ENCODE assay signal across 20 mouse cellular contexts in genomic region chr19:10367802-10368201, GRCm38 (mm10). TPM values are rescaled to one million over a fixed set of nuclear protein-coding genes. Genes with fewer than 3 reads are reported as not detected.
DNase-seq lines count a peak whose midpoint lies in the region; ATAC-seq and TF ChIP-seq lines count a peak whose summit lies in the region.
"Had no signal": no experiment of that assay in that cellular context is flagged by ENCODE, and none has a peak within 500 bp of the region (broad histone marks: within the 10 kb centered on the region; RNA-seq: fewer than 3 reads in every experiment).

No protein-coding gene starts in this region.

- H3K36me3 ChIP-seq in hindbrain, embryonic 10.5 days: no peaks in the 10 kb centered on the region
- no peaks in the 10 kb centered on the region for H3K36me3 ChIP-seq in hindbrain, embryonic 11.5 days (ENCODE audit: control insufficient read depth, insufficient read depth, low read length)
- H3K36me3 ChIP-seq in stomach, postnatal 0 days (ENCODE audit: control insufficient read depth, insufficient read depth, low read length): no peaks in the 10 kb centered on the region
- H3K36me3 ChIP-seq: embryonic facial prominence, embryonic 15.5 days; forebrain, embryonic 12.5 days; kidney, embryonic 15.5 days; limb, embryonic 10.5 days; liver, embryonic 13.5 days had no signal

- H3K4me3 ChIP-seq in layer of hippocampus, adult 2 months: no peak overlapping the region
- H3K4me3 ChIP-seq in hindbrain, embryonic 10.5 days: no peak overlapping the region
- H3K4me3 ChIP-seq in hindbrain, embryonic 11.5 days (ENCODE audit: low read depth, low read length): no peak overlapping the region
- no peak overlapping the region for H3K4me3 ChIP-seq in stomach, postnatal 0 days (ENCODE audit: low read depth, low read length)
- H3K4me3 ChIP-seq: embryonic facial prominence, embryonic 15.5 days; forebrain, embryonic 12.5 days; kidney, embryonic 15.5 days; limb, embryonic 10.5 days; liver, embryonic 13.5 days had no signal

- no peaks in the 10 kb centered on the region for H3K27me3 ChIP-seq in hindbrain, embryonic 10.5 days (ENCODE audit: insufficient read depth, poor library complexity, severe bottlenecking)
- H3K27me3 ChIP-seq in hindbrain, embryonic 11.5 days (ENCODE audit: control insufficient read depth, insufficient read depth, low read length): no peaks in the 10 kb centered on the region
- H3K27me3 ChIP-seq in stomach, postnatal 0 days (ENCODE audit: control insufficient read depth, insufficient read depth, low read length): no peaks in the 10 kb centered on the region
- H3K27me3 ChIP-seq: embryonic facial prominence, embryonic 15.5 days; forebrain, embryonic 12.5 days; liver, embryonic 13.5 days had no signal

- peaks cover 25% of the 10 kb centered on the region for H3K4me1 ChIP-seq in hindbrain, embryonic 10.5 days (replicated peaks)
- no peaks in the 10 kb centered on the region; the same call in 1 of the 2 replicates for H3K4me1 ChIP-seq in hindbrain, embryonic 11.5 days (replicated peaks; ENCODE audit: control insufficient read depth, insufficient read depth, low read length)
- H3K4me1 ChIP-seq in stomach, postnatal 0 days (replicated peaks; ENCODE audit: control insufficient read depth, insufficient read depth): no peaks in the 10 kb centered on the region
- H3K4me1 ChIP-seq: embryonic facial prominence, embryonic 15.5 days; liver, embryonic 13.5 days had no signal

- H3K27ac ChIP-seq in layer of hippocampus, adult 2 months: peak overlapping the region; percentile 51
- no peak overlapping the region for H3K27ac ChIP-seq in hindbrain, embryonic 10.5 days
- no peak overlapping the region for H3K27ac ChIP-seq in hindbrain, embryonic 11.5 days (ENCODE audit: low read depth, low read length)
- no peak overlapping the region for H3K27ac ChIP-seq in stomach, postnatal 0 days (replicated peaks)
- H3K27ac ChIP-seq: embryonic facial prominence, embryonic 15.5 days; forebrain, embryonic 12.5 days; kidney, embryonic 15.5 days; limb, embryonic 10.5 days; liver, embryonic 13.5 days had no signal

- peak; percentile 66 for DNase-seq in ovary, adult 18-20 months (ENCODE audit: low spot score)
- no peak for DNase-seq in ovary, postnatal 14 days (ENCODE audit: low spot score)
- peak; percentile 64 to 78 for DNase-seq in layer of hippocampus, adult 2 months (ENCODE audit: low spot score in 2 of 2)
- DNase-seq in left cerebral cortex, postnatal 10 days (ENCODE audit: extremely low spot score in 1 of 2, low spot score in 2 of 2): peak; percentile 56 to 75
- DNase-seq in telencephalon, adult 2 months (ENCODE audit: low read depth, low spot score): peak; percentile 83
- DNase-seq in hindbrain, embryonic 10.5 days (ENCODE audit: low spot score): no peak
- DNase-seq in hindbrain, embryonic 11.5 days (ENCODE audit: low spot score): no peak
- DNase-seq in stomach, postnatal 0 days (ENCODE audit: low spot score): no peak
- DNase-seq: B cell, adult 2 months; cerebellum, adult 18-20 months; gastrocnemius, postnatal 14 days; heart, postnatal 14 days; liver, embryonic 13.5 days; midbrain, embryonic 14.5 days had no signal

- no peak overlapping the region for H3K9ac ChIP-seq in hindbrain, embryonic 11.5 days (ENCODE audit: low read depth, low read length)
- H3K9ac ChIP-seq in stomach, postnatal 0 days (ENCODE audit: low read length): no peak overlapping the region
- H3K9ac ChIP-seq: embryonic facial prominence, embryonic 15.5 days; forebrain, embryonic 12.5 days; kidney, embryonic 15.5 days; liver, embryonic 13.5 days had no signal

- TF ChIP-seq CTCF in layer of hippocampus, adult 2 months (conservative IDR thresholded peaks at IDR 0.05): no peak
- TF ChIP-seq CTCF in stomach, postnatal 0 days (IDR thresholded peaks at IDR 0.05; ENCODE audit: low read depth): no peak

- 90% methylated on average over 7 of the region's 7 CpGs for WGBS in hindbrain, embryonic 10.5 days
- WGBS in hindbrain, embryonic 11.5 days: 87% methylated on average over 7 of the region's 7 CpGs
- 87% methylated on average over 7 of the region's 7 CpGs for WGBS in stomach, postnatal 0 days

- no peak overlapping the region for H3K4me2 ChIP-seq in hindbrain, embryonic 11.5 days (replicated peaks; ENCODE audit: low read depth, low read length)
- H3K4me2 ChIP-seq in stomach, postnatal 0 days (replicated peaks; ENCODE audit: low read depth): no peak overlapping the region
- H3K4me2 ChIP-seq: embryonic facial prominence, embryonic 15.5 days; forebrain, embryonic 12.5 days; kidney, embryonic 15.5 days; liver, embryonic 13.5 days had no signal

- TF ChIP-seq EP300 in stomach, postnatal 0 days (optimal IDR thresholded peaks at IDR 0.05): no peak

- H3K9me3 ChIP-seq in hindbrain, embryonic 10.5 days: no peaks in the 10 kb centered on the region
- H3K9me3 ChIP-seq in hindbrain, embryonic 11.5 days (ENCODE audit: control insufficient read depth, low read length): no peaks in the 10 kb centered on the region
- H3K9me3 ChIP-seq in stomach, postnatal 0 days (ENCODE audit: control insufficient read depth, low read length): no peaks in the 10 kb centered on the region
- H3K9me3 ChIP-seq: embryonic facial prominence, embryonic 15.5 days; forebrain, embryonic 12.5 days; kidney, embryonic 15.5 days; limb, embryonic 10.5 days; liver, embryonic 13.5 days had no signal

- ATAC-seq in hindbrain, embryonic 11.5 days (ENCODE audit: low FRiP score): no peak
- no peak for ATAC-seq in stomach, postnatal 0 days (ENCODE audit: low FRiP score, low TSS enrichment)
- ATAC-seq: Patski had no signal

- intact Hi-C loops in left cerebral cortex, postnatal 10 days (cut with DNase I): no loop called here

RNA-seq across cellular contexts. Expression of gene Syt7, which starts 21.1 kb away (rescaled TPM):
- 100 to 1,000 TPM; 315 to 321 TPM for total RNA-seq in layer of hippocampus, adult 2 months (2021)
- 100 to 1,000 TPM; 240 to 248 TPM for total RNA-seq in left cerebral cortex, postnatal 10 days (2021)
- 0.98 and 1.5 TPM in 2 replicates for polyA plus RNA-seq in hindbrain, embryonic 10.5 days (2016; fragmentation: Nextera tagmentation; extraction: Ambion mirVana)
- 2.1 and 2.4 TPM in 2 replicates for polyA plus RNA-seq in hindbrain, embryonic 11.5 days (2014; fragmentation: Nextera tagmentation; extraction: Ambion mirVana)
- polyA plus RNA-seq in stomach, postnatal 0 days (2015; fragmentation: Nextera tagmentation; extraction: Ambion mirVana): 2.7 and 4.3 TPM in 2 replicates
- total RNA-seq: megakaryocyte progenitor cell, adult 5-6 weeks had no signal

Comparison
In these comparisons a context has a peak if more than half of its experiments do, and no peak if none do; other contexts are left out.
1. DNase-seq: peak in ovary, adult 18-20 months (single experiment), layer of hippocampus, adult 2 months (2 of 2), left cerebral cortex, postnatal 10 days (2 of 2) and telencephalon, adult 2 months (single experiment); none in ovary, postnatal 14 days (single experiment), hindbrain, embryonic 10.5 days (single experiment), hindbrain, embryonic 11.5 days (single experiment) and stomach, postnatal 0 days (single experiment).